Mouse (Mus musculus): ENCODE data around the gene Hip1r. TPM values are rescaled to one million over a fixed set of nuclear protein-coding genes. Genes with fewer than 3 reads are reported as not detected.

Gene Hip1r
- polyA plus RNA-seq, 1 experiment from 2014 or later, result 11.4 TPM

DNA sequence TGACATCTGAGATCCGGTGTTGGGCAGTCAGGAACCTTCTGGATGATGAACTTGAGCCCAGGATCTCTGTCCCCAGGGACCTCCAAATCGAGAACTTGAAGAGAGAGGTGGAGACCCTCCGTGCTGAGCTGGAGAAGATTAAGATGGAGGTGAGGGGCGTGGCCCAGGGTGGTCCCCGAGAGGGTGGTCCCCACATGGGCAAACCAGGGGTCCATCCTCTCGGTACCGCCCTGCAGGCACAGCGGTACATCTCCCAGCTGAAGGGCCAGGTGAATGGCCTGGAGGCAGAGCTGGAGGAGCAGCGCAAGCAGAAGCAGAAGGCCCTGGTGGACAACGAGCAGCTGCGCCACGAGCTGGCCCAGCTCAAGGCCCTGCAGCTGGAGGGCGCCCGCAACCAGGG lies 23.3 kb downstream of the Hip1r start:
- Histone ChIP-seq H3K4me3 (replicated peaks) (no peak overlapping the region), H3K36me3 (replicated peaks) (peaks cover 40% of the 10 kb centered on the region), H3K27me3 (no peaks in the 10 kb centered on the region), H3K27ac (replicated peaks) (no peak overlapping the region), H3K9me3 (replicated peaks) (no peaks in the 10 kb centered on the region), H3K4me1 (replicated peaks) (peaks cover 28% of the 10 kb centered on the region), H3K4me2 (no peak overlapping the region), H3K9ac (no peak overlapping the region)
- no peak for ATAC-seq (ENCODE audit: insufficient read depth)
- WGBS (ENCODE audit: insufficient replicate concordance), result 81% methylated on average over 14 of the region's 14 CpGs

DNA sequence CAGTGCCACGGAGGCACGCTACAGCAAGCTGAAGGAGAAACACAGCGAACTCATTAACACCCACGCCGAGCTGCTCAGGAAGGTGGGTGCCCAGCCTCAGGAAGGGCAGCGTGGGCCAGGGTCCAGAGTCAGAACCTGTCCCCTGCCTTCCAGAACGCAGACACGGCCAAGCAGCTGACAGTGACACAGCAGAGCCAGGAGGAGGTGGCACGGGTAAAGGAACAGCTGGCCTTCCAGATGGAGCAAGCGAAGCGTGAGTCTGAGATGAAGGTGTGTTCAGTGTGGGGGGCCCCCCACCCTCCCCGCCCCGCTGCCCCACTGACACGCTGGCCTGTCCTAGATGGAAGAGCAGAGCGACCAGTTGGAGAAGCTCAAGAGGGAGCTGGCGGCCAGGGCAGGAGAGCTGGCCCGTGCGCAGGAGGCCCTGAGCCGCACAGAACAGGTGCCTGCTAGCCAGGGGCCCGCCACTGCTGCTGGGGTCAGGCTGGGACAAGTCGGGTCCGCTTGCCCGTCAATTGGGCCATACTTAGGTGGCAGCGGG lies 23.9 kb downstream of the Hip1r start:
- Histone ChIP-seq H3K4me1 (replicated peaks) (peaks cover 29% of the 10 kb centered on the region), H3K27me3 (no peaks in the 10 kb centered on the region), H3K9me3 (replicated peaks) (no peaks in the 10 kb centered on the region), H3K4me3 (replicated peaks) (no peak overlapping the region), H3K27ac (replicated peaks) (no peak overlapping the region), H3K4me2 (no peak overlapping the region), H3K9ac (no peak overlapping the region), H3K36me3 (replicated peaks) (peaks cover 45% of the 10 kb centered on the region)
- ATAC-seq (ENCODE audit: insufficient read depth), result no peak
- WGBS (ENCODE audit: insufficient replicate concordance), result 83% methylated on average over 24 of the region's 24 CpGs

DNA sequence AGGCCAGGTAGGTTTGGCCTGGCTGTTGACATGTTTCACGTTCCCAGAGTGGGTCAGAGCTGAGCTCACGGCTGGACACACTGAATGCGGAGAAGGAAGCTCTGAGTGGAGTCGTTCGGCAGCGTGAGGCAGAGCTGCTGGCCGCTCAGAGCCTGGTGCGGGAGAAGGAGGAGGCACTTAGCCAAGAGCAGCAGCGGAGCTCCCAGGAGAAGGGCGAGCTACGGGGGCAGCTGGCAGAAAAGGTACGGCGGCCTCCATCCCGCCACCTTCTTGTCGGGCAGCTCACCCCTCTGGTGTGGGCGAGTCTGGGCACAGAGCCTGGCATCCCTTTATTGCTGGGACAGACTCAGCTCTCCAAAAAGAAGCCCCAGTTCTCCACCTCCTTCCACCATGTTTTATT lies 24.4 kb downstream of the Hip1r start:
- Histone ChIP-seq H3K4me3 (replicated peaks) (no peak overlapping the region), H3K9me3 (replicated peaks) (no peaks in the 10 kb centered on the region), H3K4me1 (replicated peaks) (peaks cover 25% of the 10 kb centered on the region), H3K9ac (no peak overlapping the region), H3K4me2 (no peak overlapping the region), H3K36me3 (replicated peaks) (peaks cover 51% of the 10 kb centered on the region), H3K27me3 (no peaks in the 10 kb centered on the region), H3K27ac (replicated peaks) (no peak overlapping the region)
- WGBS (ENCODE audit: insufficient replicate concordance), result 84% methylated on average over 16 of the region's 16 CpGs
- ATAC-seq (ENCODE audit: insufficient read depth), result no peak

DNA sequence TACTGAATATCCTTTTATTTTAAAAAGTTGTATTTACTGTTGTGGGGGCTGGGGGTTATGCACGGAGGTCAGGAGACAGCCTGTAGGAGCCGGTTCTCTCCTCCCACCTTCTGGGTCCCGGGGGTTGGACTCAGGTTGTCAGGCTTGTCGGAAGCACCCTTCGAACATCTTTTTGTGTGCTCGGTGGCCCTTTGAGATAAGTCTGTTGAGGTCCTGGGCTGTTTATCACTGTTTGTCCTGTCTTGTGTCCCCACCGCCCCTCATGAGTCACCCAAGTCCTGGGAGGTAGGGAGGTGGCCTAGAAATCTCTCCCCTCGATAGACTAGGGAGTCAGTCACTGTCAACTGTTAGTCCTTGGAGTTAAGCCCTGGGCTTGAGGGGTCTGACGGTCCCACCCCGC lies 24.9 kb downstream of the Hip1r start:
- H3K27me3 ChIP-seq, result no peaks in the 10 kb centered on the region
- no peak overlapping the region for H3K4me2 ChIP-seq
- no peak overlapping the region for H3K4me3 ChIP-seq (replicated peaks)
- 21% methylated on average over 10 of the region's 10 CpGs for WGBS (ENCODE audit: insufficient replicate concordance)
- no peak overlapping the region for H3K9ac ChIP-seq
- no peaks in the 10 kb centered on the region for H3K9me3 ChIP-seq (replicated peaks)
- peaks cover 56% of the 10 kb centered on the region for H3K36me3 ChIP-seq (replicated peaks)
- ATAC-seq (ENCODE audit: insufficient read depth), result no peak
- peaks cover 28% of the 10 kb centered on the region for H3K4me1 ChIP-seq (replicated peaks)
- no peak overlapping the region for H3K27ac ChIP-seq (replicated peaks)

DNA sequence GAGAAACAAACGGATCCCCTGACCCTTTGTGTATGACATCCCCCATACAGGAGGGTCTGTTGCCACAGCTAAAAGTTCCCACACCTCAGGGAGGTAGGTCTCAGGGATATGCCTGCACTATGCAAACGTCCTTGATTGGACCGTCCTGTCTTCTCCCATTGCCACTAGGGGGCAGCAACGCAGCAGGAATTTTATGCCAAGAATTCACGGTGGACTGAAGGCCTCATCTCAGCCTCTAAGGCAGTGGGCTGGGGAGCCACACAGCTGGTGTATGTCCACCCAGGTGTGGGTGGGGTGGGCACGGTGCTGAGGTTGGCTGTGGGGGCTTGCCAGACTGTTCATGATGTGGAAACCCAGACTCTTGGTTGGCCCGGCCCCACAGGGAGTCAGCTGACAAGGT lies 27.4 kb downstream of the Hip1r start:
- H3K4me3 ChIP-seq (replicated peaks), result no peak overlapping the region
- H3K27ac ChIP-seq (replicated peaks), result no peak overlapping the region
- peaks cover 76% of the 10 kb centered on the region for H3K36me3 ChIP-seq (replicated peaks)
- H3K9me3 ChIP-seq (replicated peaks), result no peaks in the 10 kb centered on the region
- H3K4me2 ChIP-seq, result no peak overlapping the region
- 9% methylated on average over 7 of the region's 7 CpGs for WGBS (ENCODE audit: insufficient replicate concordance)
- peak; percentile 23 for ATAC-seq (ENCODE audit: insufficient read depth)
- no peaks in the 10 kb centered on the region for H3K27me3 ChIP-seq
- H3K4me1 ChIP-seq (replicated peaks), result peaks cover 35% of the 10 kb centered on the region
- no peak overlapping the region for H3K9ac ChIP-seq

DNA sequence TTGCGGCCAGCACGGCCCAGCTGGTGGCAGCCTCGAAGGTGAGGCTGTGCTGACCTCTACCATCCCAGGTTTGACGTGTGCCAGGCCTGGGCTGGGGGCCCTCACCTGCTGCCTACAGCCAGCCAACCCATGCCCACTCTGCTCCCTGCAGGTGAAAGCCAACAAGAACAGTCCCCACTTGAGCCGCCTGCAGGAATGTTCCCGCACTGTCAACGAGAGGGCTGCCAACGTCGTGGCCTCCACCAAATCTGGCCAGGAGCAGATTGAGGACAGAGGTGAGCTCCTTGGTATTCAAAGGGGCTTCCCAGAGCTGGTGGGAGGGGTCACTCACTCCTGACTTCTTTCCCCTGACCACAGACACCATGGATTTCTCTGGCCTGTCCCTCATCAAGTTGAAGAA lies 27.8 kb downstream of the Hip1r start:
- Histone ChIP-seq H3K9me3 (replicated peaks) (no peaks in the 10 kb centered on the region), H3K27ac (replicated peaks) (no peak overlapping the region), H3K4me2 (no peak overlapping the region), H3K4me3 (replicated peaks) (no peak overlapping the region), H3K9ac (no peak overlapping the region), H3K36me3 (replicated peaks) (peaks cover 76% of the 10 kb centered on the region), H3K27me3 (no peaks in the 10 kb centered on the region), H3K4me1 (replicated peaks) (peaks cover 31% of the 10 kb centered on the region)
- ATAC-seq (ENCODE audit: insufficient read depth), result no peak
- 41% methylated on average over 9 of the region's 9 CpGs for WGBS (ENCODE audit: insufficient replicate concordance)

DNA sequence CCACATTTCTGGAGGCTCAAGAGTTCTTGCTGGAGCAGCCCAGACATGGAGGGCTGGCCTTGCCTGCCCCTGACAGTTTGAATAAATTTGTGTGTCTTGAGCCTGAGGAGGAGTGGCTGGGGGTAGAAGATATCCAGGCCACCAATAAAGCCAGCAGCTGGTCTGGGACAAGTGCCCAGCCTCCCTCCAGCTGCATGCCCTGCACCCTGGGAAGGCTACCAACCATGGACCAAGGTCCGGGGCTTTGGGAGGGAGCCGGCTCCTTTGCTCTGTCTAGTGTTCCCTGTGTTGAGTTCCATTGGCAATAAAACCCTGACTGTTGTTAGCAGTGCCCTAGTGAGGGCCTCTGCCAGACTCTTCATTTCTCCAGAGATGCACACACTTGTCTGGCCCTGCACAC lies 29.4 kb downstream of the Hip1r start:
- Histone ChIP-seq H3K9me3 (replicated peaks) (no peaks in the 10 kb centered on the region), H3K9ac (no peak overlapping the region), H3K27me3 (no peaks in the 10 kb centered on the region), H3K4me1 (replicated peaks) (peaks cover 33% of the 10 kb centered on the region), H3K4me2 (no peak overlapping the region), H3K36me3 (replicated peaks) (peaks cover 79% of the 10 kb centered on the region), H3K4me3 (replicated peaks) (no peak overlapping the region), H3K27ac (replicated peaks) (no peak overlapping the region)
- no peak for ATAC-seq (ENCODE audit: insufficient read depth)
- 93% methylated on average over 2 of the region's 2 CpGs for WGBS (ENCODE audit: insufficient replicate concordance)

DNA sequence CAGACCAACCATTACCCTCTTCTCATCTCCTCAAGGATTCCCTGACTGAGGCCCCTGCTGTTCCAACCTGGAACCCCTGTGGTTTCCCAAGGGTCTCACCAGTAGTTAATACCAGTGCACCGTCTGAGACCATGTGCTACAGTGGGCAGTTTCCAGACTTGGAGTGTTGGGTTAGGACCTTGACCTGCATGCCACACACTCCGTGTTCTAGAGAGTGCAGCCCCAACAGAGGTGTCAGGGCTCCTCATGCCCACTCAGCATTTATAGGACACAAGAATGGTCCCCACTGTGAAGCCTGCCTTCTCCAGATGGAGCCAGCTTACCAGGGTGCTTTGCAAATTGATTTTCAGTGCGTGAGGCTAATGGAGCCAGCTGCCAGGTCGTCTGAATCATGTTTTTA lies 29.9 kb downstream of the Hip1r start:
- H3K27ac ChIP-seq (replicated peaks), result no peak overlapping the region
- no peak overlapping the region for H3K4me2 ChIP-seq
- no peaks in the 10 kb centered on the region for H3K9me3 ChIP-seq (replicated peaks)
- H3K27me3 ChIP-seq, result no peaks in the 10 kb centered on the region
- peaks cover 82% of the 10 kb centered on the region for H3K36me3 ChIP-seq (replicated peaks)
- 69% methylated on average over 4 of the region's 4 CpGs for WGBS (ENCODE audit: insufficient replicate concordance)
- no peak overlapping the region for H3K4me3 ChIP-seq (replicated peaks)
- H3K9ac ChIP-seq, result no peak overlapping the region
- no peak for ATAC-seq (ENCODE audit: insufficient read depth)
- peaks cover 32% of the 10 kb centered on the region for H3K4me1 ChIP-seq (replicated peaks)

DNA sequence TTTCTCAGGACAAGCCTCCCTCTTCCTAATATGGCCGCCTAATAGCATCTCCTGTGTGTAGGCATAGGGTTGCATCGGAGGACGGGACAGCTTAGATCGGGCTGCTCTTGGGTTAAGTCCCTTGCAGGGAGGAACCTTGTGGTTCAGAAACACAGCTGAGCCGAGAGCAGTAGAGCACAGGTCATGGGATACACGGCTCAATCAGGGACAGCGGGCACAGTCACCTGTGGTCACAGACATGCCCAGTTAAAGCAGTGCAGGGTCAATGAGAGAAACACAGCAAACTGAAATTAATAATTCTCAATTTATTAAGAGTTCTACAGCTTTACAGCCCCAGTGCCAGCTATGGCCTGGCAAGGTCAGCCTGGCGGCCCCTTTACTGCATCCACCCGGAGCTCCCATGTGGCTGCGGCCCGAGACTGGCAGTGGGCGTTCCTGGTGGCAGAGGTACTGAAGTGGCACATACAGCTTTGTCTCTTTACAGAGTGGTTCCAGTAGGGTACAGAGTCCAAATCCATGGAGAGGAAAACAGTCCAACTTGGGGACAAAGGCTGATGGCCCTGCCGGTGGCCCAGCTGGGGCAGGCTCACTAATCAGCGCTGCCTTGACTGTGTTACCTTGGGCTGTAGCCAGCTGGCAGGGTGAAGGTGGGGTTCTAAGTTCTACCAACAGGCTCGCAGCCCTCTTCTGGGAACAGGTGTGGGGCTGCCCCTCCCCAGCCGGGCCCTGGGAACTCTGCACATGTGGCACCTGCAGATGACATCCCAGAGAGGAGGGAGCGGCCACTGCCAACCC lies 31.1 kb downstream of the Hip1r start:
- H3K27me3 ChIP-seq, result no peaks in the 10 kb centered on the region
- H3K36me3 ChIP-seq (replicated peaks), result peaks cover 85% of the 10 kb centered on the region
- H3K4me1 ChIP-seq (replicated peaks), result peaks cover 29% of the 10 kb centered on the region
- peak; percentile 43; the same call in 1 of the 2 replicates for ATAC-seq (ENCODE audit: insufficient read depth)
- no peak overlapping the region for H3K4me3 ChIP-seq (replicated peaks)
- peak overlapping the region; percentile 51 for H3K27ac ChIP-seq (replicated peaks)
- no peaks in the 10 kb centered on the region for H3K9me3 ChIP-seq (replicated peaks)
- H3K4me2 ChIP-seq, result no peak overlapping the region
- 80% methylated on average over 17 of the region's 17 CpGs for WGBS (ENCODE audit: insufficient replicate concordance)
- H3K9ac ChIP-seq, result no peak overlapping the region

DNA sequence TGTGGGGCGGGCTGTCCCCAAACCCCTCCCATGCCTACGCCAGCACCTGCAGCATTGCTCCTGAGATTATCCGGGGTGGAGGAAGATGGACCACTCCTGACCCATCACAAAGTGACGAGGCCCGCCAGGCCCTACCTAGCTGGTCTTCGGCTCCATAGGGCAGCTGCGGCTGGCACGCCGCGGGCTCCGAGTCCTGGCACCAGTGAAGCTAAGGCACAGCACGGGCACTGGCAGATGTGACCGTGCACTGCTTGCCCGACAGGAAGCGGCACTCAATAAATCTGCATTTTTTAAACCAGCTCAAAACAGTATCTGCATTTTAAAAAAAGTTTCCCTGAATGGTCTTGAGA lies 31.7 kb downstream of the Hip1r start:
- Histone ChIP-seq H3K9me3 (replicated peaks) (no peaks in the 10 kb centered on the region), H3K4me1 (replicated peaks) (peaks cover 35% of the 10 kb centered on the region), H3K9ac (no peak overlapping the region), H3K4me3 (replicated peaks) (no peak overlapping the region), H3K4me2 (no peak overlapping the region), H3K36me3 (replicated peaks) (peaks cover 85% of the 10 kb centered on the region), H3K27ac (replicated peaks) (peak overlapping the region; percentile 8; the same call in 1 of the 2 replicates), H3K27me3 (no peaks in the 10 kb centered on the region)
- no peak for ATAC-seq (ENCODE audit: insufficient read depth)
- 90% methylated on average over 15 of the region's 15 CpGs for WGBS (ENCODE audit: insufficient replicate concordance)

DNA sequence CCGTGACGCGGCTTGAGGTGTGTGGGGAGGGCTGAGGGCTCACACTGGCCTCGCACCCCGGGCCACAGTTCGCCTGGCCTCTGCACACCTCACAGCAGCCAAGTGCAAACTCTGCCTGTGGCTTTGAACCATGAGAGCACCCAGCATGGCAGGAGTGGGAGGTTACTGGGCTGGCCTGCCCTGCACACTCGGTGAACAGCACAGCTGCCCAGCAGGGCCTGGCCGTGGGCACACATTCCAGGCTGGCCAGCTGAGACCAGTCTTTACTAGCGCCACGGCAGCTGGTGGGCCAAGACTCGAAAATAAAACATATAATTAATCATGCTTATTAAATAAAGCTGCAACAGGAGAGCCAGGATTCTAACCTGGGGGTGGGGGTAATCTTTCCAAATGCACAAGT lies 32.2 kb downstream of the Hip1r start:
- H3K36me3 ChIP-seq (replicated peaks), result peaks cover 87% of the 10 kb centered on the region
- H3K27ac ChIP-seq (replicated peaks), result 0 out of 2 replicates have a peak overlapping the region, but pooled peaks have one; percentile 6
- H3K4me2 ChIP-seq, result no peak overlapping the region
- WGBS (ENCODE audit: insufficient replicate concordance), result 83% methylated on average over 11 of the region's 11 CpGs
- no peak for ATAC-seq (ENCODE audit: insufficient read depth)
- H3K4me3 ChIP-seq (replicated peaks), result no peak overlapping the region
- no peaks in the 10 kb centered on the region for H3K9me3 ChIP-seq (replicated peaks)
- H3K4me1 ChIP-seq (replicated peaks), result peaks cover 39% of the 10 kb centered on the region
- no peak overlapping the region for H3K9ac ChIP-seq
- H3K27me3 ChIP-seq, result no peaks in the 10 kb centered on the region

Data from liver, embryonic 15.5 days (tissue).